Comparison of ENCODE assay signal across 12 mouse cellular contexts in the genomic region with DNA sequence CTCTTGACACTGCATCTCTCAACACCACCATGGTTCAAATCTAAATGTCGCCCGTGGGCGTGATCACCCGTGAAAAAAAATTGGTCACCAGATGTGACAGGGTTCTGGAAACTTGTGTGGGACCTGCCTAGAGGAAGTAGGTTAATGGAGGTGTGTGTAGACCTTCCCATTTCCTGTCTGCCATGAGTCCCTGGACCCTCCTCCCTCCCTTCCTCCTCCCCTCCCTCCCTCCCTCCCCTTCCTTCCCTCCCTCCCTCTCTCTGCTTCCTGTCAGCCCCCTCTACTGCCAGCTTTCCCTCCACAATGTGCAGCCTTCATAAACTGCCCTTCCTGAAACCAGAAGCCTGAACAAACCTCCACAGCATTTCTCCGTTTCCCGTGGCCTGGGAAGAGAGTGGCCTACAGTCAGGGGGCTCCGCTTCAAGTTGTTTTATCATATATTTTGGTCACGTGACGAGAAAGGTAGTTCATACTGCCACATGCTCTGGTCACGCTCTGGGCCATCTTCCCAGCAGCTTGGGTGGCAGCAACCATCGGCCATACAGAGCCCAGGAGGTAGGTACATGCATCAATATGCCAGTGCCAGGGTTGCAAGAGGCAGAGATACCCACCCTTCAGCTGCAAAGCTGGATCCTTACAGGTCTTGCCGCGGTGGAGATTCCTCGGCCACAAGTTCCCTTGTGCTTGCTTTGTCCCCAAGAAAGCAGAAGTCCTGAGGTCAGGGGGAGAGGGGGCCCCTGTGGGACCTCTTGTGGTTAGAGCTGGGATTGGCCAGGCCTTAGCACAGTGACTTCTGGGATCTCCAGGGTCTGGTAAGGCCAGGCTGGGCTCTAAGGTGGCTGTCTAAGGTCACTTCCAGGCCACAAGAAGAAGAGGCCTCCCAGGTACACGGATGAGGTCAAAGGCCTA. TPM values are rescaled to one million over a fixed set of nuclear protein-coding genes. Genes with fewer than 3 reads are reported as not detected.
DNase-seq lines count a peak whose midpoint lies in the region; ATAC-seq and TF ChIP-seq lines count a peak whose summit lies in the region.
"Had no signal": no experiment of that assay in that cellular context is flagged by ENCODE, and none has a peak within 500 bp of the region (broad histone marks: within the 10 kb centered on the region; RNA-seq: fewer than 3 reads in every experiment).

No protein-coding gene starts in this region.

- H3K27ac ChIP-seq in gastrocnemius, adult 2 months: peak overlapping the region; percentile 62
- H3K27ac ChIP-seq in midbrain, embryonic 10.5 days (replicated peaks): peak overlapping the region; percentile 49; the same call in 1 of the 2 replicates
- no peak overlapping the region for H3K27ac ChIP-seq in midbrain, embryonic 13.5 days
- 0 out of 2 replicates have a peak overlapping the region, but pooled peaks have one; percentile 17 for H3K27ac ChIP-seq in liver, embryonic 11.5 days (ENCODE audit: low read depth, low read length)
- no peak overlapping the region for H3K27ac ChIP-seq in stomach, postnatal 0 days (replicated peaks)
- H3K27ac ChIP-seq: neural tube, embryonic 13.5 days had no signal

- H3K36me3 ChIP-seq in midbrain, embryonic 10.5 days: no peaks in the 10 kb centered on the region
- no peaks in the 10 kb centered on the region for H3K36me3 ChIP-seq in midbrain, embryonic 13.5 days
- no peaks in the 10 kb centered on the region for H3K36me3 ChIP-seq in liver, embryonic 11.5 days (ENCODE audit: control insufficient read depth, insufficient read depth, low read length)
- H3K36me3 ChIP-seq in stomach, postnatal 0 days (ENCODE audit: control insufficient read depth, insufficient read depth, low read length): no peaks in the 10 kb centered on the region
- H3K36me3 ChIP-seq: neural tube, embryonic 13.5 days had no signal

- TF ChIP-seq CTCF in gastrocnemius, adult 2 months (IDR thresholded peaks at IDR 0.05): peak; percentile 36
- peak; percentile 38 for TF ChIP-seq CTCF in stomach, postnatal 0 days (IDR thresholded peaks at IDR 0.05; ENCODE audit: low read depth)

- peaks cover 35% of the 10 kb centered on the region for H3K4me1 ChIP-seq in midbrain, embryonic 10.5 days
- H3K4me1 ChIP-seq in midbrain, embryonic 13.5 days (replicated peaks): peaks cover 8% of the 10 kb centered on the region; the same call in 1 of the 2 replicates
- peaks cover 33% of the 10 kb centered on the region for H3K4me1 ChIP-seq in liver, embryonic 11.5 days (replicated peaks; ENCODE audit: control insufficient read depth, insufficient read depth, low read length)
- no peaks in the 10 kb centered on the region for H3K4me1 ChIP-seq in stomach, postnatal 0 days (replicated peaks; ENCODE audit: control insufficient read depth, insufficient read depth)
- H3K4me1 ChIP-seq: neural tube, embryonic 13.5 days had no signal

- DNase-seq in gastrocnemius, adult 2 months: no peak
- no peak for DNase-seq in gastrocnemius, postnatal 4 days (ENCODE audit: low spot score in 2 of 2)
- DNase-seq in midbrain, embryonic 10.5 days (ENCODE audit: low spot score): no peak
- DNase-seq in liver, embryonic 11.5 days (ENCODE audit: low spot score): no peak
- DNase-seq in stomach, postnatal 0 days (ENCODE audit: low spot score): no peak
- DNase-seq in cerebellum, adult 8-10 months: no peak
- no peak for DNase-seq in adrenal gland, postnatal 14 days
- DNase-seq: cerebellum, adult 11 months had no signal

- no peak overlapping the region for H3K4me3 ChIP-seq in gastrocnemius, adult 2 months
- H3K4me3 ChIP-seq in midbrain, embryonic 10.5 days: no peak overlapping the region
- H3K4me3 ChIP-seq in midbrain, embryonic 13.5 days (replicated peaks): no peak overlapping the region
- no peak overlapping the region for H3K4me3 ChIP-seq in liver, embryonic 11.5 days (ENCODE audit: low read depth, low read length)
- no peak overlapping the region for H3K4me3 ChIP-seq in stomach, postnatal 0 days (ENCODE audit: low read depth, low read length)
- H3K4me3 ChIP-seq: neural tube, embryonic 13.5 days had no signal

- no peaks in the 10 kb centered on the region for H3K9me3 ChIP-seq in midbrain, embryonic 10.5 days (replicated peaks)
- no peaks in the 10 kb centered on the region for H3K9me3 ChIP-seq in midbrain, embryonic 13.5 days
- no peaks in the 10 kb centered on the region for H3K9me3 ChIP-seq in liver, embryonic 11.5 days (ENCODE audit: control insufficient read depth, low read length)
- H3K9me3 ChIP-seq in stomach, postnatal 0 days (ENCODE audit: control insufficient read depth, low read length): no peaks in the 10 kb centered on the region
- H3K9me3 ChIP-seq: neural tube, embryonic 13.5 days had no signal

- 75% methylated on average over 15 of the region's 15 CpGs for WGBS in midbrain, embryonic 10.5 days
- 79% methylated on average over 15 of the region's 15 CpGs for whole genome bisulfite sequencing in midbrain, embryonic 13.5 days
- 45% methylated on average over 15 of the region's 15 CpGs for WGBS in liver, embryonic 11.5 days
- WGBS in stomach, postnatal 0 days: 69% methylated on average over 15 of the region's 15 CpGs

- H3K9ac ChIP-seq in midbrain, embryonic 13.5 days (replicated peaks): no peak overlapping the region
- H3K9ac ChIP-seq in liver, embryonic 11.5 days (ENCODE audit: low read depth, low read length): peak overlapping the region; percentile 10; the same call in 1 of the 2 replicates
- H3K9ac ChIP-seq in stomach, postnatal 0 days (ENCODE audit: low read length): no peak overlapping the region
- H3K9ac ChIP-seq: neural tube, embryonic 13.5 days had no signal

- TF ChIP-seq EP300 in stomach, postnatal 0 days (optimal IDR thresholded peaks at IDR 0.05): no peak

- no peak overlapping the region for H3K4me2 ChIP-seq in midbrain, embryonic 13.5 days (replicated peaks)
- no peak overlapping the region; the same call in none of the 2 replicates for H3K4me2 ChIP-seq in liver, embryonic 11.5 days
- H3K4me2 ChIP-seq in stomach, postnatal 0 days (replicated peaks; ENCODE audit: low read depth): no peak overlapping the region
- H3K4me2 ChIP-seq: neural tube, embryonic 13.5 days had no signal

- intact Hi-C loops in gastrocnemius, adult 2 months (cut with DNase I): no loop called here

- ATAC-seq in midbrain, embryonic 13.5 days: no peak
- ATAC-seq in liver, embryonic 11.5 days (replicated peaks; ENCODE audit: low FRiP score): peak; percentile 42; the same call in 1 of the 2 replicates
- 0 out of 2 replicates have a peak, but pooled peaks have one; percentile 4 for ATAC-seq in stomach, postnatal 0 days (ENCODE audit: low FRiP score, low TSS enrichment)
- ATAC-seq: forebrain, embryonic 16.5 days had no signal

- H3K27me3 ChIP-seq in midbrain, embryonic 10.5 days (ENCODE audit: low read depth, poor library complexity, severe bottlenecking): no peaks in the 10 kb centered on the region
- H3K27me3 ChIP-seq in midbrain, embryonic 13.5 days: no peaks in the 10 kb centered on the region
- H3K27me3 ChIP-seq in liver, embryonic 11.5 days (replicated peaks; ENCODE audit: control insufficient read depth, insufficient read depth, low read length): no peaks in the 10 kb centered on the region
- H3K27me3 ChIP-seq in stomach, postnatal 0 days (ENCODE audit: control insufficient read depth, insufficient read depth, low read length): no peaks in the 10 kb centered on the region
- H3K27me3 ChIP-seq: neural tube, embryonic 13.5 days had no signal

RNA-seq across cellular contexts. Expression of gene Rbm38, which starts 41.4 kb away (rescaled TPM):
- 100 to 1,000 TPM; 181 to 246 TPM for total RNA-seq in gastrocnemius, adult 2 months (2021)
- 100 to 1,000 TPM; 114 to 119 TPM for total RNA-seq in gastrocnemius, postnatal 4 days (2021)
- polyA plus RNA-seq in midbrain, embryonic 10.5 days (2016; fragmentation: Nextera tagmentation; extraction: Ambion mirVana): 94.6 and 107 TPM in 2 replicates
- 26.6 and 29.4 TPM in 2 replicates for polyA plus RNA-seq in midbrain, embryonic 13.5 days (2015; fragmentation: Nextera tagmentation; extraction: Ambion mirVana)
- polyA plus RNA-seq in liver, embryonic 11.5 days (2014; fragmentation: Nextera tagmentation; extraction: Ambion mirVana): 209 and 222 TPM in 2 replicates
- 24.9 and 25.4 TPM in 2 replicates for polyA plus RNA-seq in stomach, postnatal 0 days (2015; fragmentation: Nextera tagmentation; extraction: Ambion mirVana)
- total RNA-seq in adrenal gland, postnatal 14 days (2021): 31.6 and 36.2 TPM in 2 replicates

RNA-seq across cellular contexts. Expression of gene Ctcfl, which starts 57.6 kb away (rescaled TPM):
- total RNA-seq in gastrocnemius, adult 2 months (2021): under 1 TPM in 1 of 2 experiments, not detected in 1; 0.23 TPM
- total RNA-seq in gastrocnemius, postnatal 4 days (2021): under 1 TPM in 1 of 2 experiments, not detected in 1; 0.10 TPM
- polyA plus RNA-seq in midbrain, embryonic 10.5 days (2016; fragmentation: Nextera tagmentation; extraction: Ambion mirVana): 0.07 and 0.11 TPM in 2 replicates
- 0.10 and 0.15 TPM in 2 replicates for polyA plus RNA-seq in midbrain, embryonic 13.5 days (2015; fragmentation: Nextera tagmentation; extraction: Ambion mirVana)
- polyA plus RNA-seq in liver, embryonic 11.5 days (2014; fragmentation: Nextera tagmentation; extraction: Ambion mirVana): 0.07 TPM in 1 of 2 replicates, not detected in the other
- 0.07 TPM in 1 of 2 replicates, not detected in the other for polyA plus RNA-seq in stomach, postnatal 0 days (2015; fragmentation: Nextera tagmentation; extraction: Ambion mirVana)
- 0.15 TPM in 2 replicates for total RNA-seq in adrenal gland, postnatal 14 days (2021)
- total RNA-seq: layer of hippocampus, postnatal 14 days had no signal
- polyA plus RNA-seq: forebrain, embryonic 16.5 days had no signal

Comparison
In these comparisons a context has a peak if more than half of its experiments do, and no peak if none do; other contexts are left out.
1. H3K27ac ChIP-seq: peak in gastrocnemius, adult 2 months (single experiment), midbrain, embryonic 10.5 days (single experiment) and liver, embryonic 11.5 days (single experiment); none in midbrain, embryonic 13.5 days (single experiment) and stomach, postnatal 0 days (single experiment).